Mouse (Mus musculus) G1E (cell line): ENCODE data around the gene Des.

ENCODE experiments used
- CTCF ChIP-seq: IDR thresholded peaks from 2 replicates; pipeline ENCODE4 v1.5.1; 2012; ENCODE audit warnings: low read depth, low read length, inconsistent platforms, mixed read lengths
- GATA1 ChIP-seq: IDR thresholded peaks from 2 replicates; pipeline ENCODE4 v1.6.1; 2012; ENCODE audit warnings: borderline replicate concordance, low read length, inconsistent platforms, mixed read lengths
- GATA2 ChIP-seq: IDR thresholded peaks from 2 replicates; pipeline ENCODE4 v1.6.1; 2012; ENCODE audit warnings: low read depth, low read length, inconsistent platforms, borderline replicate concordance
- POLR2AphosphoS5 ChIP-seq: IDR thresholded peaks from 2 replicates; pipeline ENCODE4 v1.6.1; 2012; ENCODE audit warnings: low read depth, low read length, inconsistent platforms; ENCODE audit not compliant: insufficient replicate concordance
- TAL1 ChIP-seq: conservative IDR thresholded peaks from 2 replicates; pipeline ENCODE4 v1.6.1; 2012; ENCODE audit warnings: low read depth, low read length, inconsistent platforms, mixed read lengths

- no peak for TF ChIP-seq CTCF
- no peak for TF ChIP-seq GATA1
- no peak for TF ChIP-seq TAL1
- TF ChIP-seq POLR2AphosphoS5 = no peak
- no peak for TF ChIP-seq GATA2
These were observed 28.9 kb upstream of the Des start for GRCm38 (mm10) chr1:75331271-75331670.
